Mouse (Mus musculus) E14TG2a.4 (cell line): ENCODE measurements around the gene Mlana.

Source experiments
- CTCF ChIP-seq: conservative IDR thresholded peaks from 2 replicates; pipeline ENCODE4 v1.5.1; 2014; ENCODE audit warnings: low read length
- POU5F1 ChIP-seq: IDR thresholded peaks from 2 replicates; pipeline ENCODE4 v1.6.1; 2014; ENCODE audit warnings: low read length, borderline replicate concordance

DNA sequence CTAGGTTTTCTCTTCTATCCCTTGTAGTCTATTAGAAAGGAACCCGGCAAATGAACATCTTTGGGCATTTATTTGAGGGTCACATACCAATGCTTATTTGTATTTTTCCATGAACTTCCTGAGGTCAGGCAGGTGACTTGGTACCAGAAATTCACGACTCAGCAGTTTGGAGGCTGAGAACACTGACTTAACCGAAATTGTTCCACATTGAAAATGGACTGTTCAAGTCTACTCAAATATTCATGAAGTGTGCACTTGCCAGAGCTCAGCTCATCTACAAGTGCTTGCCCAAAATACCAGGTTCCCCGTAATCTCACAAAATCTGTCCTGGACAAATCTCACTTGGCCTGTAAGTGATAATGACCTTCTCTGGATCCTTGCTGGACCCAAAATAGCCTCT is 41.6 kb upstream of the Mlana start:
- TF ChIP-seq CTCF = no peak
- no peak for TF ChIP-seq POU5F1
